Mouse (Mus musculus) embryonic facial prominence, embryonic 14.5 days (tissue): ENCODE measurements around the gene Bbs7. TPM values are rescaled to one million over a fixed set of nuclear protein-coding genes. Genes with fewer than 3 reads are reported as not detected.

Experiments used
- ATAC-seq: fragments of 200-750 bp; cut with Nextera tagmentation; 2 replicates; pipeline ENCODE4 v1.8.0; 2017; ENCODE audit warnings: low read depth, moderate number of reproducible peaks, moderate TSS enrichment
- DNase-seq: peaks from one replicate; pipeline ENCODE4 v3.0.0-alpha.2; 2015; ENCODE audit warnings: low spot score
- H3K27ac ChIP-seq: fragments of 300-500 bp; sonication (generic); replicated peaks from 2 replicates; pipeline ENCODE4 v1.5.1; 2014; ENCODE audit warnings: low read depth, mild to moderate bottlenecking, low read length, moderate library complexity
- H3K27me3 ChIP-seq: fragments of 300-500 bp; sonication (generic); replicated peaks from 2 replicates; pipeline ENCODE4 v1.6.1; 2014; ENCODE audit warnings: low read length; ENCODE audit not compliant: control insufficient read depth, insufficient read depth
- H3K36me3 ChIP-seq: fragments of 300-500 bp; sonication (generic); 2 replicates; pipeline ENCODE4 v1.6.1; 2014; ENCODE audit warnings: low read length, mixed read lengths; ENCODE audit not compliant: control insufficient read depth, insufficient read depth
- H3K4me1 ChIP-seq: fragments of 300-500 bp; sonication (generic); 2 replicates; pipeline ENCODE4 v1.6.1; 2014; ENCODE audit warnings: antibody characterized with exemption, low read length; ENCODE audit not compliant: control insufficient read depth, insufficient read depth
- H3K4me2 ChIP-seq: fragments of 300-500 bp; sonication (generic); 2 replicates; pipeline ENCODE4 v1.6.1; 2014; ENCODE audit warnings: low read depth, mild to moderate bottlenecking, low read length, moderate library complexity, mixed read lengths
- H3K4me3 ChIP-seq: fragments of 300-500 bp; sonication (generic); 2 replicates; pipeline ENCODE4 v1.5.1; 2014; ENCODE audit warnings: low read depth, mild to moderate bottlenecking, low read length
- H3K9ac ChIP-seq: fragments of 300-500 bp; sonication (generic); 2 replicates; pipeline ENCODE4 v1.6.1; 2014; ENCODE audit warnings: low read depth, mild to moderate bottlenecking, low read length, moderate library complexity, mixed read lengths
- H3K9me3 ChIP-seq: fragments of 300-500 bp; sonication (generic); 2 replicates; pipeline ENCODE4 v1.6.1; 2016; ENCODE audit warnings: low read length; ENCODE audit not compliant: control insufficient read depth
- WGBS: fragments of 180-500 bp; shearing (Covaris S2); extraction: QIAGEN DNeasy Blood & Tissue Kit; methylation state at CpG from one replicate; pipeline ENCODE4 v1.1.7; 2014; 5-methylcytosine and 5-hydroxymethylcytosine counted together
- polyA plus RNA-seq: library from polyadenylated mRNA; unstranded; fragments of >200 nt; fragmentation: Nextera tagmentation; extraction: Ambion mirVana; gene quantifications from 2 replicates; pipeline ENCODE4 v1.2.1, GENCODE M21; 2014

The Bbs7 gene
- polyA plus RNA-seq, 1 experiment from 2014 or later, result 14.9 TPM

- DNase-seq (no peak), ATAC-seq (no peak)
- H3K36me3 ChIP-seq, result peaks cover 94% of the 10 kb centered on the region
- 84% methylated on average over 3 of the region's 3 CpGs for WGBS
- H3K9me3 ChIP-seq, result no peaks in the 10 kb centered on the region
- H3K27ac ChIP-seq, result no peak overlapping the region
- no peak overlapping the region for H3K4me2 ChIP-seq
- H3K4me1 ChIP-seq, result no peaks in the 10 kb centered on the region
- no peaks in the 10 kb centered on the region for H3K27me3 ChIP-seq
- H3K9ac ChIP-seq, result no peak overlapping the region
- no peak overlapping the region for H3K4me3 ChIP-seq
Measured at GRCm38 (mm10) chr3:36563666-36564065, 49.6 kb downstream of the Bbs7 start.

GRCm38 (mm10) chr3:36559606-36560005 is 53.7 kb downstream of the Bbs7 start:
- Histone ChIP-seq H3K4me1 (no peaks in the 10 kb centered on the region), H3K27me3 (no peaks in the 10 kb centered on the region), H3K4me3 (no peak overlapping the region), H3K9me3 (no peaks in the 10 kb centered on the region), H3K36me3 (peaks cover 96% of the 10 kb centered on the region), H3K27ac (no peak overlapping the region), H3K9ac (no peak overlapping the region), H3K4me2 (no peak overlapping the region)
- no peak for DNase-seq
- no peak for ATAC-seq
- 85% methylated on average over 4 of the region's 4 CpGs for WGBS

- Histone ChIP-seq H3K36me3 (peaks cover 85% of the 10 kb centered on the region), H3K4me3 (no peak overlapping the region), H3K9me3 (no peaks in the 10 kb centered on the region), H3K9ac (no peak overlapping the region), H3K4me1 (peaks cover 5% of the 10 kb centered on the region; the same call in 1 of the 2 replicates), H3K27ac (no peak overlapping the region), H3K4me2 (no peak overlapping the region), H3K27me3 (no peaks in the 10 kb centered on the region)
- no peak for DNase-seq
- no peak for ATAC-seq
- 93% methylated on average over 1 of the region's 1 CpGs for WGBS
Measured at GRCm38 (mm10) chr3:36557601-36558000, 55.7 kb downstream of the Bbs7 start.

GRCm38 (mm10) chr3:36552406-36553047 is 60.8 kb downstream of the Bbs7 start, which contains the start of gene Exosc9:
TSS of gene Exosc9 (plus strand) at chr3:36552606.
- H3K4me3 ChIP-seq, result peak within 1 kb of the TSS; percentile 85
- peak within 1 kb of the TSS; percentile 67 for H3K4me2 ChIP-seq
- WGBS, result 0% methylated on average over 35 of the region's 39 CpGs
- no peaks in the 10 kb centered on the region for H3K27me3 ChIP-seq
- peak; percentile 95 for ATAC-seq
- H3K9me3 ChIP-seq, result no peaks in the 10 kb centered on the region
- peak; percentile 93 for DNase-seq
- H3K9ac ChIP-seq, result peak within 1 kb of the TSS; percentile 82
- peak within 1 kb of the TSS; percentile 63 for H3K27ac ChIP-seq
- H3K4me1 ChIP-seq, result peaks cover 5% of the 10 kb centered on the region; the same call in 1 of the 2 replicates
- H3K36me3 ChIP-seq, result peaks cover 37% of the 10 kb centered on the region

GRCm38 (mm10) chr3:36551851-36552384 is 61.4 kb downstream of the Bbs7 start:
- 13% methylated on average over 12 of the region's 12 CpGs for WGBS
- Histone ChIP-seq H3K9ac (peak overlapping the region; percentile 82), H3K27me3 (no peaks in the 10 kb centered on the region), H3K4me3 (peak overlapping the region; percentile 85), H3K36me3 (peaks cover 31% of the 10 kb centered on the region), H3K9me3 (no peaks in the 10 kb centered on the region), H3K27ac (peak overlapping the region; percentile 63), H3K4me2 (peak overlapping the region; percentile 67), H3K4me1 (peaks cover 5% of the 10 kb centered on the region; the same call in 1 of the 2 replicates)
- ATAC-seq, result peak; percentile 26; the same call in 1 of the 2 replicates
- DNase-seq, result peak; percentile 26

- peak; percentile 72 for ATAC-seq
Measured at GRCm38 (mm10) chr3:36551343-36551742, 61.9 kb downstream of the Bbs7 start.

GRCm38 (mm10) chr3:36544961-36545360 is 68.3 kb downstream of the Bbs7 start:
- Histone ChIP-seq H3K9ac (no peak overlapping the region), H3K9me3 (no peaks in the 10 kb centered on the region), H3K36me3 (no peaks in the 10 kb centered on the region), H3K27ac (no peak overlapping the region), H3K4me1 (no peaks in the 10 kb centered on the region), H3K4me2 (no peak overlapping the region), H3K4me3 (no peak overlapping the region), H3K27me3 (no peaks in the 10 kb centered on the region)
- WGBS, result 80% methylated on average over 3 of the region's 3 CpGs
- no peak for DNase-seq
- ATAC-seq, result no peak

More at GRCm38 (mm10) chr3:36551343-36551742, 61.9 kb downstream of the Bbs7 start:
- H3K4me3 ChIP-seq, result peak overlapping the region; percentile 85; the same call in 1 of the 2 replicates
- no peak overlapping the region for H3K9ac ChIP-seq
- no peaks in the 10 kb centered on the region for H3K9me3 ChIP-seq
- H3K4me1 ChIP-seq, result peaks cover 5% of the 10 kb centered on the region; the same call in 1 of the 2 replicates
- no peak overlapping the region for H3K27ac ChIP-seq
- H3K4me2 ChIP-seq, result peak overlapping the region; percentile 67
- H3K27me3 ChIP-seq, result no peaks in the 10 kb centered on the region
- 38% methylated on average over 9 of the region's 9 CpGs for WGBS
- peaks cover 26% of the 10 kb centered on the region for H3K36me3 ChIP-seq
- peak; percentile 83 for DNase-seq

GRCm38 (mm10) chr3:36541399-36541798 is 71.9 kb downstream of the Bbs7 start:
- Histone ChIP-seq H3K4me1 (no peaks in the 10 kb centered on the region), H3K36me3 (no peaks in the 10 kb centered on the region), H3K4me3 (no peak overlapping the region), H3K9ac (no peak overlapping the region), H3K27me3 (no peaks in the 10 kb centered on the region), H3K27ac (no peak overlapping the region), H3K4me2 (no peak overlapping the region), H3K9me3 (no peaks in the 10 kb centered on the region)
- 89% methylated on average over 2 of the region's 2 CpGs for WGBS
- ATAC-seq, result no peak
- no peak for DNase-seq
